Comparison of ENCODE assay signal across 9 mouse cellular contexts in the genomic region with DNA sequence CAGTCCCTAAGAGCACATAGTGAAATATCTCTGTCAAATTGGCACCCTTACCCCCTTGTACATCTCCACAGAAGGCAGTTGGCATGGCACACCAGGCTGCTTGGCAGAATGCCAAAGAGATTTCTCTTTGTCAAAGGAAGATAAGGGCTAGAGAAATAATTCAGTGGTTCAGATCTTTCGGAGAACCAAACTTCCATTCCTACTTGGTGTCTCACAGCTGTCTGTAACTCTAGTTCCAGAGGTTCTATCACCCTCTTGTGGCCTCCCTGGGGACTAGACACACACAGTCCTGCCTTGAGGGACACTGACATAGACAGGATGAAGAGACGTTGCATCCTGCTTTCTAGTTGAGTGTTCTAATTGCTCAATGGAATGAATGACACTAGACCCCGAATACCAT. TPM values are rescaled to one million over a fixed set of nuclear protein-coding genes. Genes with fewer than 3 reads are reported as not detected.
A peak's percentile ranks its signal among the peaks of the same experiment; 100 is the strongest.
DNase-seq lines count a peak whose midpoint lies in the region; ATAC-seq and TF ChIP-seq lines count a peak whose summit lies in the region.
"Had no signal": no experiment of that assay in that cellular context is flagged by ENCODE, and none has a peak within 500 bp of the region (broad histone marks: within the 10 kb centered on the region; RNA-seq: fewer than 3 reads in every experiment).

No protein-coding gene starts in this region.

- no peaks in the 10 kb centered on the region for H3K9me3 ChIP-seq in lung, postnatal 0 days (ENCODE audit: low read length)

- TF ChIP-seq EP300 in lung, postnatal 0 days (IDR thresholded peaks at IDR 0.05), result no peak

- H3K4me2 ChIP-seq in lung, postnatal 0 days (replicated peaks; ENCODE audit: low read depth, low read length), result no peak overlapping the region

- peak; percentile 52 for ATAC-seq in granulocyte monocyte progenitor cell, adult 5-6 weeks (replicated peaks; ENCODE audit: poor library complexity, severe bottlenecking)
- ATAC-seq in lung, postnatal 0 days, result peak; percentile 54

- intact Hi-C loops in heart, postnatal 36 days (cut with DNase I), result no loop called here

- no peaks in the 10 kb centered on the region for H3K36me3 ChIP-seq in lung, postnatal 0 days (ENCODE audit: insufficient read depth, low read length)

- DNase-seq in heart, adult 18-20 months, result peak; percentile 1 to 12
- no peak for DNase-seq in heart, postnatal 36 days
- peak; percentile 66 for DNase-seq in 416B (ENCODE audit: low read depth)
- DNase-seq in adrenal gland, postnatal 36 days, result peak; percentile 32 to 58
- peak; percentile 49 for DNase-seq in lung, postnatal 0 days (ENCODE audit: low spot score)
- DNase-seq in gastrocnemius, adult 8-10 months (ENCODE audit: low spot score in 2 of 2), result no peak
- DNase-seq in layer of hippocampus, postnatal 25 days (ENCODE audit: extremely low spot score in 1 of 2, low spot score in 1 of 2), result no peak

- H3K27ac ChIP-seq in lung, postnatal 0 days (ENCODE audit: low read length), result no peak overlapping the region

- TF ChIP-seq CTCF in lung, postnatal 0 days (IDR thresholded peaks at IDR 0.05), result peak; percentile 56

- H3K9ac ChIP-seq in lung, postnatal 0 days (replicated peaks; ENCODE audit: low read depth), result no peak overlapping the region

- WGBS in lung, postnatal 0 days, result 18% methylated on average over 3 of the region's 3 CpGs

- no peaks in the 10 kb centered on the region for H3K4me1 ChIP-seq in lung, postnatal 0 days (ENCODE audit: insufficient read depth, low read depth, low read length)

- no peaks in the 10 kb centered on the region; the same call in 1 of the 2 replicates for H3K27me3 ChIP-seq in lung, postnatal 0 days (replicated peaks; ENCODE audit: insufficient read depth, low read length)

- H3K4me3 ChIP-seq in lung, postnatal 0 days (ENCODE audit: low read depth, low read length), result no peak overlapping the region

RNA-seq across cellular contexts. Expression of gene Slc25a21, which starts 2.7 kb away (rescaled TPM):
- total RNA-seq in heart, adult 18-20 months (2021), result under 1 TPM; 0.64 to 0.67 TPM
- under 1 TPM; 0.42 to 0.81 TPM for total RNA-seq in heart, postnatal 36 days (2021)
- total RNA-seq in adrenal gland, postnatal 36 days (2021), result under 1 TPM; 0.26 to 0.69 TPM
- total RNA-seq in granulocyte monocyte progenitor cell, adult 5-6 weeks (2014; fragmentation: Nextera tagmentation), result 0.19 TPM in 1 of 2 replicates, not detected in the other
- total RNA-seq in granulocyte monocyte progenitor cell, adult 5-6 weeks (2017), result 0.31 and 0.56 TPM in 2 replicates
- 0.06 and 0.18 TPM in 2 replicates for polyA plus RNA-seq in lung, postnatal 0 days (2015; fragmentation: Nextera tagmentation; extraction: Ambion mirVana)
- total RNA-seq in gastrocnemius, adult 8-10 months (2022), result under 1 TPM in 1 of 4 experiments, not detected in 3; 0.36 TPM
- under 1 TPM; 0.37 to 0.49 TPM for total RNA-seq in layer of hippocampus, postnatal 25 days (2021)
- polyA plus RNA-seq: large intestine, adult 2 months had no signal

RNA-seq across cellular contexts. Expression of gene Prps1l3, which starts 35.6 kb away (rescaled TPM):
- 10 to 100 TPM; 17.5 to 19.0 TPM for total RNA-seq in heart, adult 18-20 months (2021)
- 10 to 100 TPM; 17.6 to 17.7 TPM for total RNA-seq in heart, postnatal 36 days (2021)
- total RNA-seq in adrenal gland, postnatal 36 days (2021), result 10 to 100 TPM; 33.9 to 39.0 TPM
- total RNA-seq in granulocyte monocyte progenitor cell, adult 5-6 weeks (2014; fragmentation: Nextera tagmentation), result 26.6 and 36.6 TPM in 2 replicates
- total RNA-seq in granulocyte monocyte progenitor cell, adult 5-6 weeks (2017), result 70.2 and 101 TPM in 2 replicates
- polyA plus RNA-seq in lung, postnatal 0 days (2015; fragmentation: Nextera tagmentation; extraction: Ambion mirVana), result 22.9 and 24.8 TPM in 2 replicates
- total RNA-seq in gastrocnemius, adult 8-10 months (2022), result 10 to 100 TPM; 28.3 to 32.6 (median 30.4) TPM
- 10 to 100 TPM; 15.5 to 18.0 TPM for total RNA-seq in layer of hippocampus, postnatal 25 days (2021)

RNA-seq across cellular contexts. Expression of gene Mipol1, which starts 35.6 kb away (rescaled TPM):
- 1 to 10 TPM; 3.5 to 5.5 TPM for total RNA-seq in heart, adult 18-20 months (2021)
- 1 to 10 TPM; 4.5 to 4.9 TPM for total RNA-seq in heart, postnatal 36 days (2021)
- 10 to 100 TPM; 10.3 to 13.3 TPM for total RNA-seq in adrenal gland, postnatal 36 days (2021)
- total RNA-seq in granulocyte monocyte progenitor cell, adult 5-6 weeks (2014; fragmentation: Nextera tagmentation), result 3.8 and 5.9 TPM in 2 replicates
- total RNA-seq in granulocyte monocyte progenitor cell, adult 5-6 weeks (2017), result 5.0 and 8.1 TPM in 2 replicates
- polyA plus RNA-seq in lung, postnatal 0 days (2015; fragmentation: Nextera tagmentation; extraction: Ambion mirVana), result 5.7 and 6.4 TPM in 2 replicates
- 1 to 10 TPM; 2.5 to 3.8 (median 3.1) TPM for total RNA-seq in gastrocnemius, adult 8-10 months (2022)
- 1 to 10 TPM; 4.4 to 6.0 TPM for total RNA-seq in layer of hippocampus, postnatal 25 days (2021)

Comparison
In these comparisons a context has a peak if more than half of its experiments do, and no peak if none do; other contexts are left out.
1. DNase-seq: peak in heart, adult 18-20 months (2 of 2), 416B (single experiment), adrenal gland, postnatal 36 days (2 of 2) and lung, postnatal 0 days (single experiment); none in heart, postnatal 36 days (0 of 2), gastrocnemius, adult 8-10 months (0 of 2) and layer of hippocampus, postnatal 25 days (0 of 2).